Mouse (Mus musculus): ENCODE measurements around the gene B230217C12Rik.
A peak's percentile ranks its signal among the peaks of the same experiment; 100 is the strongest.

GRCm38 (mm10) chr11:97813746-97814515, 26.6 kb upstream of the B230217C12Rik start:
- no peak for TF ChIP-seq CTCF (IDR thresholded peaks at IDR 0.05; ENCODE audit: control insufficient read depth, insufficient read depth, insufficient read length)
- peak; percentile 73 for TF ChIP-seq USF1 (IDR thresholded peaks at IDR 0.05; ENCODE audit: low read depth)
- no peak for TF ChIP-seq MAX (IDR thresholded peaks at IDR 0.05)
- TF ChIP-seq FOSL1 (IDR thresholded peaks at IDR 0.05; ENCODE audit: insufficient read depth, low read length, poor library complexity, severe bottlenecking): no peak
- TF ChIP-seq CEBPB (IDR thresholded peaks at IDR 0.05; ENCODE audit: low read depth): no peak
- TF ChIP-seq MYOG (IDR thresholded peaks at IDR 0.05; ENCODE audit: control insufficient read depth, extremely low read depth, insufficient read length): no peak
